Mouse (Mus musculus): ENCODE measurements around the gene Poldip2. TPM values are rescaled to one million over a fixed set of nuclear protein-coding genes. Genes with fewer than 3 reads are reported as not detected.

The Poldip2 gene
- total and polyA plus RNA-seq, 3 experiments: 102 to 144 (median 103) TPM

- Histone ChIP-seq H3K27me3 (replicated peaks) (no peaks in the 10 kb centered on the region), H3K4me2 (ENCODE audit: insufficient read depth, low read depth, poor library complexity, severe bottlenecking) (no peak overlapping the region), H3K9me3 (replicated peaks; ENCODE audit: low read length) (no peaks in the 10 kb centered on the region), H3K36me3 (replicated peaks in 1 of 2; ENCODE audit: control insufficient read depth in 1 of 2, insufficient read depth in 1 of 2, low read length in 1 of 2) (peaks cover 0 to 2% of the 10 kb centered on the region in 2 experiments), H3K27ac (ENCODE audit: insufficient read depth, low read depth) (no peak overlapping the region), H3K79me2 (replicated peaks; ENCODE audit: control insufficient read depth, extremely low read depth, insufficient read depth, poor library complexity, severe bottlenecking) (no peaks in the 10 kb centered on the region), H3K9ac (ENCODE audit: insufficient read depth, low read depth) (no peak overlapping the region), H3K4me3 (replicated peaks in 1 of 3; ENCODE audit: low read depth in 2 of 3, low read length in 2 of 3, poor library complexity in 1 of 3) (no peak overlapping the region), H3K4me1 (ENCODE audit: control insufficient read depth in 1 of 2, insufficient read depth in 2 of 2) (peaks cover under 1 to 12% of the 10 kb centered on the region in 2 experiments; a peak in 2 of 4 replicates)
- in situ Hi-C loops (cut with MboI; ENCODE audit: low pct_ligation_motif_present, low pct_unique_long_range_greater_than_20kb, low sequenced_read_pairs) (no loop called here), dilution Hi-C loops (cut with MboI; ENCODE audit: extremely low pct_ligation_motif_present, extremely low pct_unique_long_range_greater_than_20kb, low sequenced_read_pairs) (no loop called here)
- TF ChIP-seq MXI1 (IDR thresholded peaks at IDR 0.05; ENCODE audit: low read depth, low read length) (no peak), MAX (IDR thresholded peaks at IDR 0.05; ENCODE audit: low read length) (no peak), ZKSCAN1 (IDR thresholded peaks at IDR 0.05; ENCODE audit: borderline replicate concordance, low read depth, low read length) (no peak), ZMIZ1 (IDR thresholded peaks at IDR 0.05; ENCODE audit: low read depth, low read length) (no peak), ETS1 (conservative IDR thresholded peaks at IDR 0.05; ENCODE audit: low read depth, low read length) (no peak), PAX5 (IDR thresholded peaks at IDR 0.05; ENCODE audit: low read length) (no peak), MAFK (IDR thresholded peaks at IDR 0.05; ENCODE audit: insufficient replicate concordance, low read length) (no peak), UBTF (IDR thresholded peaks at IDR 0.05; ENCODE audit: low read depth, low read length) (no peak), USF2 (conservative IDR thresholded peaks at IDR 0.05; ENCODE audit: low read depth, low read length) (no peak), POLR2AphosphoS2 (IDR thresholded peaks at IDR 0.05; ENCODE audit: low read depth, low read length) (no peak), BHLHE40 (IDR thresholded peaks at IDR 0.05; ENCODE audit: low read depth, low read length) (no peak), USF1 (IDR thresholded peaks at IDR 0.05; ENCODE audit: low read depth, low read length) (no peak), E2F4 (IDR thresholded peaks at IDR 0.05; ENCODE audit: insufficient replicate concordance, low read depth, low read length) (no peak), SMC3 (IDR thresholded peaks at IDR 0.05; ENCODE audit: low read depth, low read length) (no peak)
- no peak for DNase-seq (ENCODE audit: extremely low read depth)
Observed at GRCm38 (mm10) chr11:78471326-78472103, 40.5 kb upstream of the Poldip2 start.

GRCm38 (mm10) chr11:78475289-78475688 is 36.7 kb upstream of the Poldip2 start:
- peaks cover 0 to 2% of the 10 kb centered on the region in 2 experiments for H3K36me3 ChIP-seq (replicated peaks in 1 of 2; ENCODE audit: control insufficient read depth in 1 of 2, insufficient read depth in 1 of 2, low read length in 1 of 2)
- peaks cover 1% of the 10 kb centered on the region for H3K27me3 ChIP-seq (replicated peaks)
- in situ Hi-C loops (cut with MboI; ENCODE audit: low pct_ligation_motif_present, low pct_unique_long_range_greater_than_20kb, low sequenced_read_pairs): no loop called here
- peaks cover 2 to 17% of the 10 kb centered on the region in 2 experiments; a peak in 3 of 4 replicates for H3K4me1 ChIP-seq (ENCODE audit: control insufficient read depth in 1 of 2, insufficient read depth in 2 of 2)
- H3K27ac ChIP-seq (ENCODE audit: insufficient read depth, low read depth): no peak overlapping the region
- no peak overlapping the region for H3K4me2 ChIP-seq (ENCODE audit: insufficient read depth, low read depth, poor library complexity, severe bottlenecking)
- H3K79me2 ChIP-seq (replicated peaks; ENCODE audit: control insufficient read depth, extremely low read depth, insufficient read depth, poor library complexity, severe bottlenecking): no peaks in the 10 kb centered on the region
- H3K9ac ChIP-seq (ENCODE audit: insufficient read depth, low read depth): no peak overlapping the region
- no peak overlapping the region for H3K4me3 ChIP-seq (replicated peaks in 1 of 3; ENCODE audit: low read depth in 2 of 3, low read length in 2 of 3, poor library complexity in 1 of 3)
- TF ChIP-seq CHD1 (IDR thresholded peaks at IDR 0.05; ENCODE audit: low read depth, low read length): no peak
- no peak for TF ChIP-seq E2F4 (IDR thresholded peaks at IDR 0.05; ENCODE audit: insufficient replicate concordance, low read depth, low read length)
- TF ChIP-seq MEF2A (IDR thresholded peaks at IDR 0.05; ENCODE audit: borderline replicate concordance, low read depth, low read length): no peak
- no peak for TF ChIP-seq UBTF (IDR thresholded peaks at IDR 0.05; ENCODE audit: low read depth, low read length)
- no peak for TF ChIP-seq MAFK (IDR thresholded peaks at IDR 0.05; ENCODE audit: insufficient replicate concordance, low read length)
- TF ChIP-seq HCFC1 (IDR thresholded peaks at IDR 0.05; ENCODE audit: low read depth, low read length): no peak
- TF ChIP-seq ELF1 (IDR thresholded peaks at IDR 0.05; ENCODE audit: low read depth, low read length): no peak
- no peak for TF ChIP-seq CHD2 (IDR thresholded peaks at IDR 0.05; ENCODE audit: low read length)
- no peak for TF ChIP-seq RCOR1 (conservative IDR thresholded peaks at IDR 0.05; ENCODE audit: low read depth, low read length)
- dilution Hi-C loops (cut with MboI; ENCODE audit: extremely low pct_ligation_motif_present, extremely low pct_unique_long_range_greater_than_20kb, low sequenced_read_pairs): no loop called here
- no peak for DNase-seq (ENCODE audit: extremely low read depth)
- H3K9me3 ChIP-seq (replicated peaks; ENCODE audit: low read length): no peaks in the 10 kb centered on the region
